Mouse (Mus musculus) forebrain, postnatal 0 days (tissue): ENCODE results near the gene Usp29. TPM values are rescaled to one million over a fixed set of nuclear protein-coding genes. Genes with fewer than 3 reads are reported as not detected.

Source experiments
- ATAC-seq: fragments of 200-750 bp; cut with Nextera tagmentation; 2 replicates; pipeline ENCODE4 v1.8.0; 2017; ENCODE audit warnings: mild to moderate bottlenecking, moderate library complexity
- DNase-seq: peaks from one replicate; pipeline ENCODE4 v3.0.0-alpha.2; 2015
- H3K27ac ChIP-seq: fragments of 300-500 bp; sonication (generic); 2 replicates; pipeline ENCODE4 v1.5.1; 2014; ENCODE audit warnings: low read depth, mild to moderate bottlenecking, antibody characterized with exemption, low read length, moderate library complexity, mixed read lengths
- H3K27me3 ChIP-seq: fragments of 300-500 bp; sonication (generic); 2 replicates; pipeline ENCODE4 v1.6.1; 2014; ENCODE audit warnings: mild to moderate bottlenecking, low read length, mixed read lengths; ENCODE audit not compliant: insufficient read depth
- H3K36me3 ChIP-seq: fragments of 300-500 bp; sonication (generic); 2 replicates; pipeline ENCODE4 v1.6.1; 2014; ENCODE audit warnings: mild to moderate bottlenecking, moderate library complexity; ENCODE audit not compliant: insufficient read depth
- H3K4me1 ChIP-seq: fragments of 300-500 bp; sonication (generic); 2 replicates; pipeline ENCODE4 v1.6.1; 2014; ENCODE audit warnings: antibody characterized with exemption; ENCODE audit not compliant: insufficient read depth
- H3K4me2 ChIP-seq: fragments of 300-500 bp; sonication (generic); 2 replicates; pipeline ENCODE4 v1.6.1; 2014; ENCODE audit warnings: low read depth, mild to moderate bottlenecking, moderate library complexity
- H3K4me3 ChIP-seq: fragments of 300-500 bp; sonication (generic); 2 replicates; pipeline ENCODE4 v1.5.1; 2014; ENCODE audit warnings: low read depth, low read length, mixed read lengths
- H3K9ac ChIP-seq: fragments of 300-500 bp; sonication (generic); 2 replicates; pipeline ENCODE4 v1.6.1; 2014; ENCODE audit warnings: mild to moderate bottlenecking
- H3K9me3 ChIP-seq: fragments of 300-500 bp; sonication (generic); 2 replicates; pipeline ENCODE4 v1.6.1; 2016; ENCODE audit warnings: low read length
- CTCF ChIP-seq: sonication (generic); IDR thresholded peaks from 2 replicates; pipeline ENCODE4 v1.5.1; 2016; ENCODE audit warnings: antibody characterized with exemption, control low read depth, low read depth
- WGBS: fragments of 180-500 bp; shearing (Covaris S2); extraction: QIAGEN DNeasy Blood & Tissue Kit; methylation state at CpG from one replicate; pipeline ENCODE4 v1.1.7; 2014; 5-methylcytosine and 5-hydroxymethylcytosine counted together
- polyA plus RNA-seq: library from polyadenylated mRNA; unstranded; fragments of >200 nt; fragmentation: Nextera tagmentation; extraction: Ambion mirVana; gene quantifications from 2 replicates; pipeline ENCODE4 v1.2.1, GENCODE M21; 2015
- total RNA-seq: library from RNA; depleted of rRNA; stranded (reverse); fragments of >200 nt; gene quantifications from 2 replicates; pipeline ENCODE4 v1.2.3, GENCODE M21; 2014

Gene Usp29
- total and polyA plus RNA-seq, 2 experiments from 2014 or later: 21.9 to 97.8 TPM

- DNase-seq: peak; percentile 62
- peak; percentile 95 for ATAC-seq
- H3K4me1 ChIP-seq: peaks cover 3% of the 10 kb centered on the region; the same call in 1 of the 2 replicates
- H3K27ac ChIP-seq: peak overlapping the region; percentile 54; the same call in 1 of the 2 replicates
- TF ChIP-seq CTCF: no peak
- no peak overlapping the region for H3K9ac ChIP-seq
- no peaks in the 10 kb centered on the region for H3K9me3 ChIP-seq
- H3K4me3 ChIP-seq: no peak overlapping the region
- no peak overlapping the region for H3K4me2 ChIP-seq
- 29% methylated on average over 5 of the region's 5 CpGs for WGBS
- H3K36me3 ChIP-seq: no peaks in the 10 kb centered on the region
- no peaks in the 10 kb centered on the region for H3K27me3 ChIP-seq
These were observed 121.5 kb downstream of the Usp29 start for GRCm38 (mm10) chr7:6851717-6852503.

GRCm38 (mm10) chr7:6855613-6856405 is 125.4 kb downstream of the Usp29 start:
- no peaks in the 10 kb centered on the region for H3K36me3 ChIP-seq
- H3K27ac ChIP-seq: no peak overlapping the region
- H3K4me3 ChIP-seq: no peak overlapping the region
- ATAC-seq: no peak
- DNase-seq: no peak
- no peaks in the 10 kb centered on the region for H3K27me3 ChIP-seq
- WGBS: 91% methylated on average over 10 of the region's 10 CpGs
- H3K4me1 ChIP-seq: peaks cover 3% of the 10 kb centered on the region; the same call in 1 of the 2 replicates
- H3K4me2 ChIP-seq: no peak overlapping the region
- H3K9ac ChIP-seq: no peak overlapping the region
- H3K9me3 ChIP-seq: no peaks in the 10 kb centered on the region
- no peak for TF ChIP-seq CTCF

GRCm38 (mm10) chr7:6858694-6859270 is 128.4 kb downstream of the Usp29 start:
- 16% methylated on average over 5 of the region's 5 CpGs for WGBS
- H3K36me3 ChIP-seq: no peaks in the 10 kb centered on the region
- H3K9me3 ChIP-seq: no peaks in the 10 kb centered on the region
- no peak overlapping the region for H3K27ac ChIP-seq
- no peaks in the 10 kb centered on the region for H3K27me3 ChIP-seq
- ATAC-seq (no peak), DNase-seq (no peak)
- H3K4me2 ChIP-seq: no peak overlapping the region
- H3K9ac ChIP-seq: no peak overlapping the region
- TF ChIP-seq CTCF: no peak
- no peaks in the 10 kb centered on the region for H3K4me1 ChIP-seq
- H3K4me3 ChIP-seq: no peak overlapping the region

GRCm38 (mm10) chr7:6860689-6861088 is 130.3 kb downstream of the Usp29 start:
- 4% methylated on average over 6 of the region's 6 CpGs for WGBS
- peak overlapping the region; percentile 62; the same call in 1 of the 2 replicates for H3K27ac ChIP-seq
- H3K4me1 ChIP-seq: no peaks in the 10 kb centered on the region
- ATAC-seq (peak; percentile 96), DNase-seq (peak; percentile 71)
- no peak overlapping the region for H3K4me2 ChIP-seq
- H3K4me3 ChIP-seq: no peak overlapping the region
- no peaks in the 10 kb centered on the region for H3K27me3 ChIP-seq
- no peaks in the 10 kb centered on the region for H3K36me3 ChIP-seq
- no peak overlapping the region for H3K9ac ChIP-seq
- no peaks in the 10 kb centered on the region for H3K9me3 ChIP-seq
- TF ChIP-seq CTCF: no peak

GRCm38 (mm10) chr7:6866351-6866750 is 136.0 kb downstream of the Usp29 start:
- Histone ChIP-seq H3K27me3 (no peaks in the 10 kb centered on the region), H3K4me3 (no peak overlapping the region), H3K9me3 (no peaks in the 10 kb centered on the region), H3K27ac (no peak overlapping the region), H3K4me1 (peaks cover 9% of the 10 kb centered on the region; the same call in 1 of the 2 replicates), H3K9ac (no peak overlapping the region), H3K36me3 (no peaks in the 10 kb centered on the region), H3K4me2 (no peak overlapping the region)
- ATAC-seq: peak; percentile 59
- TF ChIP-seq CTCF: no peak
- peak; percentile 62 for DNase-seq

GRCm38 (mm10) chr7:6868831-6869230 is 138.5 kb downstream of the Usp29 start:
- no peak for TF ChIP-seq CTCF
- DNase-seq (no peak), ATAC-seq (no peak)
- H3K4me1 ChIP-seq: peaks cover 9% of the 10 kb centered on the region; the same call in 1 of the 2 replicates
- no peak overlapping the region for H3K4me3 ChIP-seq
- no peaks in the 10 kb centered on the region for H3K9me3 ChIP-seq
- H3K4me2 ChIP-seq: no peak overlapping the region
- no peak overlapping the region for H3K9ac ChIP-seq
- no peaks in the 10 kb centered on the region for H3K36me3 ChIP-seq
- 53% methylated on average over 3 of the region's 3 CpGs for WGBS
- no peaks in the 10 kb centered on the region for H3K27me3 ChIP-seq
- no peak overlapping the region for H3K27ac ChIP-seq
